Mouse (Mus musculus): ENCODE results near the gene Tns1.

The Tns1 gene

GRCm38 (mm10) chr1:73987705-73988201 is 136.5 kb downstream of the Tns1 start:
- no peak for DNase-seq

GRCm38 (mm10) chr1:73986268-73987045 is 137.8 kb downstream of the Tns1 start:
- peak in 1 of 2 experiments; percentile 26 for DNase-seq

- no peak for DNase-seq
Observed at GRCm38 (mm10) chr1:73985611-73986010, 138.6 kb downstream of the Tns1 start.

- no peak for DNase-seq
Observed at GRCm38 (mm10) chr1:73979214-73979613, 145.0 kb downstream of the Tns1 start.

- no peak for DNase-seq
Observed at GRCm38 (mm10) chr1:73978576-73978975, 145.7 kb downstream of the Tns1 start.

- DNase-seq, result no peak
Observed at GRCm38 (mm10) chr1:73973992-73974391, 150.3 kb downstream of the Tns1 start.

GRCm38 (mm10) chr1:73972726-73973125 is 151.5 kb downstream of the Tns1 start:
- DNase-seq, result no peak

- no peak for DNase-seq
Observed at GRCm38 (mm10) chr1:73970161-73970730, 154.0 kb downstream of the Tns1 start.

GRCm38 (mm10) chr1:73968712-73969511 is 155.3 kb downstream of the Tns1 start:
- no peak for DNase-seq

GRCm38 (mm10) chr1:73966411-73967238 is 157.6 kb downstream of the Tns1 start:
- DNase-seq, result no peak

GRCm38 (mm10) chr1:73964151-73964743 is 160.0 kb downstream of the Tns1 start:
- DNase-seq, result no peak

GRCm38 (mm10) chr1:73963626-73964025 is 160.6 kb downstream of the Tns1 start:
- no peak for DNase-seq

- no peak for DNase-seq
Observed at GRCm38 (mm10) chr1:73962668-73963371, 161.4 kb downstream of the Tns1 start.

- DNase-seq, result no peak
Observed at GRCm38 (mm10) chr1:73962049-73962448, 162.2 kb downstream of the Tns1 start.

GRCm38 (mm10) chr1:73959758-73960157 is 164.5 kb downstream of the Tns1 start:
- DNase-seq, result no peak

GRCm38 (mm10) chr1:73959344-73959743 is 164.9 kb downstream of the Tns1 start:
- no peak for DNase-seq

- DNase-seq, result no peak
Observed at GRCm38 (mm10) chr1:73958210-73958983, 165.9 kb downstream of the Tns1 start.

GRCm38 (mm10) chr1:73957428-73957827 is 166.8 kb downstream of the Tns1 start:
- DNase-seq, result no peak

GRCm38 (mm10) chr1:73956320-73956719 is 167.9 kb downstream of the Tns1 start:
- no peak for DNase-seq

- no peak for DNase-seq
Observed at GRCm38 (mm10) chr1:73955259-73955842, 168.9 kb downstream of the Tns1 start.

Data from spleen, adult 18-20 months (tissue).